Mouse (Mus musculus): ENCODE data around the gene Elavl1.
"Not testable (repeated sequence)": the region's sequence is repeated elsewhere in the genome, so short reads cannot be mapped to it uniquely, and the experiment has no call there.

The Elavl1 gene

GRCm38 (mm10) chr8:4324983-4325750, at the start of gene Elavl1, which contains the start of gene Ccl25:
Gene Elavl1 (minus strand): TSS chr8:4325413.
Gene Ccl25 (plus strand): TSS chr8:4325210.
- peak; percentile 94 to 97 for DNase-seq (ENCODE audit: low spot score in 2 of 2)

DNA sequence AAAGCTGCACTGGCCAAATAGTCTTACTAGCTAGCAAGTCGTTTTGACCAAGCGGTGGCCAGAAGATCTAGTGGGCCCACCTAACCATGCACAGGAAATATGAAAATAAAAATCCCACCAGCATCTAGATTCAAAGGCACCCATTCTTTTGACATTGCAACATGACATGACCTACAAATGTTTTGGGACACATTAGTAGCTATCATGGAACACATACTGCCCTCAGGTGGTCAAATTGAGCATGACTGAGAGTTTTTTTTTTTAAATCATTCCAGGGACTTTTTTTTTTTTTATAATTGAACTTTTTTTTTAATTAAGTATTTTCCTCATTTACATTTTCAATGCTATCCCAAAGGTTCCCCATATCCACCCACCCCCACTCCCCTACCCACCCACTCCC, 47.4 kb upstream of the Elavl1 start:
- DNase-seq (ENCODE audit: low spot score in 2 of 2), result no peak

DNA sequence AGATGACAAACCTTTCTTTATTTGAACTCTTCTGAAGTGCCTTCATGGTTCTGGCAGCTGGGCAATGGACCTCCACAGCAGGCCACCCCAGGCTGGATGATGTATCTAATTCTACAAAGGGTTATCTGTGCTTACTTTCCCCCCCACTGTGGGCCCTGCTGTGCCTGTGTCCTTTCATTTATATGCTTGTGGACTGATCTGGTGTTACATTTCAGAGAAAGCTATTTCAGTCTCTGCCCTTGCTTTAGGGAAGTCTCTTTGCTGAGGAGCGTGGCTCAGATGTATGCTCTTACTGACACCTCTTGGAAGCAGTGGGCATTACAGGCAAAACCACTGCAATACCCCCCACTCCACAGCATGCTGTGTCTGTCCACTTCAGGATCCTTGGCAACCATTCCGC, 44.9 kb upstream of the Elavl1 start:
- DNase-seq (ENCODE audit: low spot score in 2 of 2), result peak in 1 of 2 experiments; percentile 4

GRCm38 (mm10) chr8:4368470-4368869, 43.3 kb upstream of the Elavl1 start:
- DNase-seq (ENCODE audit: low spot score in 2 of 2), result no peak

GRCm38 (mm10) chr8:4367808-4368207, 42.6 kb upstream of the Elavl1 start:
- DNase-seq (ENCODE audit: low spot score in 2 of 2), result no peak

DNA sequence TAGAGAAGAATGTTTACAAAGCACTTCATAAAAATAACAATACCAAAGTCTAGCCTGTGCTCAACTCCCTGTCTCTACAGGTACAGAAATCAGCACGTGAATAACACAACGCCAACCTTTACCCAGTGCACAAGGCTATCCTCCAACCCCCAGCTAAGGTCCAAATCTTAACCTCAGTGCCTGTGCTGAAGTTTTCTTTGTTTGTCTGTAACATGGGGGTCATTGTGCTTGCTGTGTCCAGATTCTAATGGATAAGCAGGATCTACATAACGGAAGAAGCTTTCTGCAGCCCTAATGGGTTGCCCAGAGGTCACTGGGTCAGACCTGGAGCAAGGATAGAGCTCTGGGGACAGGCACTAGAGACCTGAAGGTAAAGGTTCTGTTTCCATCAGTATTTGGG, 41.0 kb upstream of the Elavl1 start:
- no peak for DNase-seq (ENCODE audit: low spot score in 2 of 2)

DNA sequence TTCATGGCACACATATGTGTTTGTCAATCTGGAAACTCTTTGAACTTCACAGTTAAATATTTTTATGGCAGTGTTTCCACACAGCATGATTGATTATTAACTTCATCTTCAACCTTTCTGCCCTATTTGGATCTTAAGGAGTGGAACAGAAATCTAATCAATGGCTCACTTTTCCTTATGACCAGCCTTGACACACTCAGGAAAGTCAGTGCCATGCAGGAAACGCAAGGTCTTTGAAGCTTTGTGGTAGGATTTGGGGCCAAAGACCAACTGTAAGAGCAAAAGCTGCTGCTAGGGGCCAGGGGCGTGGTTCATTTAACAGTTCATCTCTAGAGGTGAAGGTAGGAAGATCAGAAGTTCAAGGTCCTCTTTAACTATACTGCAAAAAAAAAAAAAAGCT, 35.7 kb upstream of the Elavl1 start:
- no peak for DNase-seq (ENCODE audit: low spot score in 2 of 2)

DNA sequence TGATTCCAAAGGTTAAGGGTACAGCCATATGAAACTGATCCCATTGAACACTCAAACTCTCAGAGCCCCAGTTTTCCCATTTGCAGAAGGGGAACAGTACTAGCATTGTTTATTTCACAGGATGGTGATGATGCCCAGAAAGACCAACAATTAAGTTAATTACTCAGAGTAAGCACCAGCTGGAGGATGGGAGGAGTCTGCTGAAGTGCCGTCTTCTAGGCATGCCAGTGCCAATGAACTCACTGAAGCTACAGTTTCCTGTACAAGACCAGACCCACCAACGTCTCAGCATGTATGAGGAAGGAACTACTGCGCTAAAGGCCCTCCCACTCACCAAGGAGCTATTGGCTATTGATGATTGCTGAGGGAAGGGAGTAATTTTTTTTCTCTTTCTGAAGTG, 34.1 kb upstream of the Elavl1 start:
- no peak for DNase-seq (ENCODE audit: low spot score in 2 of 2)

GRCm38 (mm10) chr8:4355455-4355854, 30.2 kb upstream of the Elavl1 start:
- DNase-seq (ENCODE audit: low spot score in 2 of 2), result no peak

GRCm38 (mm10) chr8:4354516-4354915, 29.3 kb upstream of the Elavl1 start:
- DNase-seq (ENCODE audit: low spot score in 2 of 2), result no peak

GRCm38 (mm10) chr8:4353741-4354140, 28.5 kb upstream of the Elavl1 start:
- DNase-seq (ENCODE audit: low spot score in 2 of 2), result no peak

DNA sequence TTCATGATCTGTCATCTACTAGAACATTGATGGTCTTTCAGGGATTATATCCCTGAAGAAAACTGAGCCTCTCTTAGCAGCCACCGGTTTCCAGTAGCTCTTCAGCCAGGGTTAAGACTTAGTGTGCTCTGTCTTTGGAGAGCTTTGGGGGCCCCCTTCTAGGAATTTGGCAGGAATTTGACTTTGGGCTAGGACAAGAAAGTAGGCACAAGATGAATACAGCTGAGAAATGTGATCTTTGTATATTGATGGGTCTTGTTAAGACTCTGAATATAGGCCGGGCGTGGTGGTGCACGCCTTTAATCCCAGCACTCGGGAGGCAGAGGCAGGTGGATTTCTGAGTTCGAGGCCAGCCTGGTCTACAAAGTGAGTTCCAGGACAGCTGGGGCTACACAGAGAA, 27.3 kb upstream of the Elavl1 start:
- DNase-seq (ENCODE audit: low spot score in 2 of 2), result not testable (repeated sequence)

DNA sequence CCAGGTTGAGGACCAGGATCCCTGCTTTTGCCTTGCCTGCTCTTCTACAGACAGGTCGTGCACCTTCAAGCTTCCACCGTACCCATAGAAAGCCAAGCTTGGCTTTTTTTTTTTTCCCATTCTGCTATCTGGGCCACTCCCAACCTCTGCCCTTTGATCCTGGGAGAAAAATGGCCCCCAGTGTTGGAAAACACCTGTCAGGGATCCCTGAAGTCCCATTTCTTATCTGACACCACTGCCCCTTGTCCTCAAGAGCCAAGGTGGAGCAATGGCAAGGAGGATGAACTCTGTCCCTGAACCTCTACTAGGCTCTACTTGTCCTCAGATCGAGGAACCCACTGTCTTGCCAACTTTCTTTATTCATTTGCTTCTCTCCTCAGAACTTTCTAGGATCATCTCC, 25.4 kb upstream of the Elavl1 start:
- no peak for DNase-seq (ENCODE audit: low spot score in 2 of 2)

- no peak for DNase-seq (ENCODE audit: low spot score in 2 of 2)
These were observed 24.1 kb upstream of the Elavl1 start for GRCm38 (mm10) chr8:4349335-4349734.

GRCm38 (mm10) chr8:4348275-4348674, 23.1 kb upstream of the Elavl1 start:
- no peak for DNase-seq (ENCODE audit: low spot score in 2 of 2)

- DNase-seq (ENCODE audit: low spot score in 2 of 2), result no peak
These were observed 22.4 kb upstream of the Elavl1 start for GRCm38 (mm10) chr8:4347661-4348060.

- DNase-seq (ENCODE audit: low spot score in 2 of 2), result no peak
These were observed 15.0 kb upstream of the Elavl1 start for GRCm38 (mm10) chr8:4340207-4340606.

DNA sequence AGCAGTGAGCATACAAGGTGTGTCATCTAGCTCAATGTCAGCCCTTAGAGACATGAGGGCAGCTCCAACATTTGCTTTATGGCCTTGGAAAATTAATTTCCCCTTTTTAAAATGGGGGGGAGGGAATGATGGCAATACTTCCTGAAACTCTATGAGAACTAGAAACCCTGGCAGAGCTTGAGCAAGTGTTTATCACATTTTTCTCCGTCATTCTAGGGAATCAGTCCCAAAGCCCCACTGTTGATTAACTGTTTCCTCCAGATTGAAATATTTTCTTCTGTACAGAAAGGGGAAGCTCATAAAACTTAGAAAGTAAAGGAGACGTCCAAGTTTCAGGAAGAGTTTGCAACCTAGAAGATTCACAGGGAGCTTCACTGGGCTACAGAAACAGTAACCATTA, 10.5 kb upstream of the Elavl1 start:
- no peak for DNase-seq (ENCODE audit: low spot score in 2 of 2)

- no peak for DNase-seq (ENCODE audit: low spot score in 2 of 2)
These were observed 8.8 kb upstream of the Elavl1 start for GRCm38 (mm10) chr8:4333966-4334365.

DNA sequence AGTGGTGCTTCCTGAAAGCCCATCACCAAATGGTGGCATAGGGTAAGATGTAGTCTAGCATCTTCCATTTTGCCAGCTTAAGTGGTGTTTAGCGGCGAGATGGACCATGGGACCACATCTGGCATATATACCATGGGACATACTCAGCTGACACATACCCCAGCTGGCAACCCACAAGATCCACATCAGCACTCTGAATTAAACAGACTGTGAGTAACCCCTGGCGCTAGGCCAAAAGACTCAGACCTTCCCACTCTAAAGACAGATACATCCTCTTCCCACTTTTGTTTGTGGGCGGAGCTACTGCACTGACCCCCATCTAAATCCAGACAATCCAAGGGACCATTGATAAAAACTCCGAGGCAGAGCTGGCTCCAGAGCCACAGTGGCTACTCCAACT, 3.8 kb upstream of the Elavl1 start:
- no peak for DNase-seq (ENCODE audit: low spot score in 2 of 2)

DNA sequence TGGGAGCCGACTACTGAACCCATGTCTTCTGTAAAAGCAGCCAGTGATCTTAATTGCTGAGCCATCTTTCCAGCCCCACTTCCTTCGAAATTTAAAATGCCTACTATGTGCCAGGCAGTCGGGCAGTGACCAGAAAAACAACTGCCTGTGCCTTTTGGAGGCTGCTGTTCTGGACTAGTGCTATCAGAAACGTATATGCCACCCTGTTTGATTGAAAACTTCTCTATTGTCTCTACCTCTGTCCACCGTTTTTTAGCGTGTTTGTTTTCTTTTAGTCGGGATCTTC, 481 bp upstream of the Elavl1 start:
- DNase-seq (ENCODE audit: low spot score in 2 of 2), result no peak

DNA sequence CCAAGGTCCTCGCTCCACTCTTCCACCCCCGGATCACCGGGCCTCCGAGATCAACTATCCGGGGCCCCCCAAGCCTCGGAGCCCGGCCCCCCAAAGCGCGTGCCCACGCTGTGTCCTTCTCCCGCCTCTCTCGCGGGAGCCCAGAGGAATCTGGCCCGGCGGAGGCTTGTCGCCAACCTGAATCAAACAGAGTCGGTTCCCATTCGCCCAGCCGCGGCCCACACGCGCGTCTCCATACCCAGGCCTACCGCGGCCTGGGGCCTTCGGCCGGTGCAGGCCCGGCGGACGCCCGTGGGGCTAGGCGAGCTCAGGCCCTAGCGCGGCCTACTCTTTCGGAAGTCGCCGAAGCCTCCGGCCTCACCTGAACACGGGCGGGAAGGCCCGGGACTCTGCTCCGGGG, 688 bp downstream of the Elavl1 start:
- peak in 1 of 2 experiments; percentile 12 for DNase-seq (ENCODE audit: low spot score in 2 of 2)

DNA sequence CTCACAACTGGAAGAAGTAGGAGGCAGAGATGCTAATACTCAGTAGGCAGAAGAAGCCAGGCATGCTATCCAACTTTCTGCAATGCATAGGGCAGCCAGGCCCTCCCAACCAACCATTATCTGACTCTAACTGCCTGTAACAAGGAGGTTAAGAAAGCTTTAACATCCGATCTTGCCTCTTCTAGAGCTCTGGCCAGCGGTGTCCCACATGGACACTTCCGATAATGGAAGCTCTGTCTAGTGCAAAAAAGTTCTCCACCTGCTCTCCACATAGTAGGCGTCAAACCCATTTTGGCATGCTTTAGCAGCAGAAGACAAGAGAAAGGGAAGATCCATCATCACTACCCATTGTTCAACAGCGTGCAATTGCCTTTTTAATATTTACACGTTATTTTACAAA, 1.3 kb downstream of the Elavl1 start:
- no peak for DNase-seq (ENCODE audit: low spot score in 2 of 2)

DNA sequence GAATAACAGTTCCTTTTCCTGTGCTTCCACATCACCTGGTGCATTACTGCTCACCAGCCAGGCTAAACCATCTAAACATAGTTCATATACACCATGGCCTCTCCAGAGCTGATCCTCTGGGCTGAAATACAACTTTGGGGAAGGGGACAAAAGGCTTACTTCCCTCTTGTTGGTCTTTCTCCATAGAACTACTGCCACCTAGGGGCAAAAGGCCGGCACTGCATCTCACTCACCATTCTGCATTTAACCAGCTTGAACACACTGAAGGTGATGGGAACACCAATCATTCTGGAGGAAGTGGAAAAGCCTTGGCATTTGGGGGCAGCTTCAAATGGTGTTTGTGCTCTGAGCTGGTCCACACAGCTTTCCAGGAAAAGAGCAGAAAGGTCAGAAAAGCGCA, 2.7 kb downstream of the Elavl1 start:
- peak; percentile 51 to 56 for DNase-seq (ENCODE audit: low spot score in 2 of 2)

Measured in urinary bladder, adult 18-20 months (tissue).